Mouse (Mus musculus): ENCODE measurements around the gene Ryr1. TPM values are rescaled to one million over a fixed set of nuclear protein-coding genes. Genes with fewer than 3 reads are reported as not detected.
A peak's percentile ranks its signal among the peaks of the same experiment; 100 is the strongest.

Ryr1 gene
- polyA plus RNA-seq, 1 experiment = 0.09 TPM

DNA sequence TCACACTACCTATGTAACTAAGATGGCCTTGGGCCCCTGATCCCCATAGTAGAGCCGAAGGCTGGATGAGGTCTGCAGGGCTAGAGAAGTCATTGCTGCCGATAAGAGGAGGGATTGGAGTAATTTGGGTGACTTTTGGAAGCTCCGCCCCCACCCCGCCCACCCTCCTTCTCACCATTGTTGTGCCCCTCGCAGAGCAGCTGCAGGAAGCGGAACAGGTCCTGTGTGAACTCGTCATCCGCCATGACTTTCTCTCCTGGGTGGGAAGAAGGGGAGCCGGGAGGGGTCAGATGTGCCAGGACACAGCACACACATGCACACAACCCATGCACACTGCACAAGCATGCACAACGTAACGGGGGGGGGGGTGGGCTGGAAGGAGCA lies 81.3 kb downstream of the Ryr1 start:
- no peak for DNase-seq (ENCODE audit: low read depth, low spot score)
- 26% methylated on average over 11 of the region's 11 CpGs for WGBS

DNA sequence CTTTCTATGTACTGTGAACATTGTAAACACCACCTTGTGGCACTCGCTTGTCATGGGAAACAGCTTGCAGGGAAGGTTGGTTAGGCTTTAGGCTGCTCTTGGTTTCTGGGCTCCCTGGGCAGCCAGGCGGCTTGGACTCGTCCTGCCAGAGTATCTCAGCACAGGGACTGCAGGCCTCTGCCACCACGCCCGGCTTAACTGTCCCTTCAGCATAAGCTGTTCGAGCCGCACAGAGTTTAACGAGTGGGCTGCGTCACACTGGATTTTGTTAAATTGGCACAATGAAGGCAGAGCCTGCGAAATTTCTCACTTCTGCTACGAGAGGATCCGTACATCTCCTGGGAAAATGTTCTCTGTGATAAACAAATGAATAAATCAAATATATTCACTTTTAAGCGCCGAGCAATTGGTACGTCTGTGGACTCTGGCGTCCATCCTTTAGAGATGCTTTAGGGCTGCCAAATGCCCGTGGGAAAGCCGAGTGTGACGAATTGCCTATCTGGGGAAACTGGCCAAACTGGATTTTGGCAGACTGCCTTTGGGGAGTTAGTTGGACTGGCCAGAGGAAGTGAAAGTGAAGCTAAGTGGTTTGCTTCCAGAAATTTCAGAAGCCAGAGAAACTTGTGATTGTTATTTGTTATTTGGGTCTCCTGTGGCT lies 81.8 kb downstream of the Ryr1 start:
- no peak for DNase-seq (ENCODE audit: low read depth, low spot score)

DNA sequence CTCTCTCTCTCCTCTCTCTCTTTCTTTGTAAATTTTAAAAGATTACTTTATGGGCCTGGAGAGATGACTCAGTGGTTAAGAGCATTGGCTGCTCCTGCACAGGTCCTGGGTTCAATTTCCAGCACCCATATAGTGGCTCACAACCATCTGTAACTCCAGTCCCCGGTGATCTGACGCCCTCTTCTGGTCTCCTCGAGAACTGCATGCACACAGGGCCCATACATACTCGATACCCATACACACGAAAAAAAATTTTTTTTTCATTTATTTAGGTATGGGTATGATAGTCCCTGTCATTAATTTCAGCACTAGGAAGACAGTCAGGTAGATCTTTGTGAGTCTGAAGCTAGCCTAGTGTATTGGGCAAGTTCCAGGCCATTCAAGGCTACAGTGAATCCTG lies 83.8 kb downstream of the Ryr1 start:
- DNase-seq (ENCODE audit: low read depth, low spot score) = no peak
- WGBS = 77% methylated on average over 5 of the region's 5 CpGs

More for the DNA sequence above, 81.8 kb downstream of the Ryr1 start:
- 18% methylated on average over 19 of the region's 19 CpGs for WGBS

GRCm38 (mm10) chr7:29039985-29040661 lies 84.9 kb downstream of the Ryr1 start:
- 4% methylated on average over 26 of the region's 26 CpGs for WGBS
- no peak for DNase-seq (ENCODE audit: low read depth, low spot score)

GRCm38 (mm10) chr7:29039604-29039984 lies 85.4 kb downstream of the Ryr1 start:
- peak; percentile 69 for DNase-seq (ENCODE audit: low read depth, low spot score)
- WGBS = under 1% methylated on average over 11 of the region's 11 CpGs

DNA sequence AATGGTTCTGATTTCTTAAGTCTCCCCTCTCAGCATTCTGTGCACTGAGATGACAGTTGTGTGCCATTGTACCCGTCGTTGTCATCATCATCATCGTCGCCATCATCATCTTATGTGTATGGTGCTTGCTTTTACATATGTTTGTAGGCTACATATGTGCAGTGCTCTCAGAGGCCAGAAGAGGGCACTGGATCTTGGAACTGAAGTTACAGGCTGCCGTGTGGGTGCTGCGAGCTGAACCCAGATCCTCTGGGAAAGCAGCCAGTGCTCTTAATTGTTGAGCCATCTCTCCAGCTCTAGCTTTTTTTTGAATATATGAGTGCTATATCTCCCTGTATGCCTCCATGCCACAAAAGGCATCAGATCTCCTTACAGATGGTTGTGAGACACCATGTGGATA lies 87.7 kb downstream of the Ryr1 start:
- WGBS = 81% methylated on average over 6 of the region's 6 CpGs
- DNase-seq (ENCODE audit: low read depth, low spot score) = no peak

- 86% methylated on average over 5 of the region's 5 CpGs for WGBS
- no peak for DNase-seq (ENCODE audit: low read depth, low spot score)
These were observed 92.3 kb downstream of the Ryr1 start for GRCm38 (mm10) chr7:29032685-29033084.

- WGBS = 62% methylated on average over 10 of the region's 10 CpGs
- DNase-seq (ENCODE audit: low read depth, low spot score) = no peak
These were observed 93.3 kb downstream of the Ryr1 start for GRCm38 (mm10) chr7:29031641-29032040.

- 76% methylated on average over 14 of the region's 14 CpGs for WGBS
- no peak for DNase-seq (ENCODE audit: low read depth, low spot score)
These were observed 95.0 kb downstream of the Ryr1 start for GRCm38 (mm10) chr7:29029690-29030656.

- DNase-seq (ENCODE audit: low read depth, low spot score) = no peak
- WGBS = 87% methylated on average over 6 of the region's 6 CpGs
These were observed 96.2 kb downstream of the Ryr1 start for GRCm38 (mm10) chr7:29028761-29029160.

DNA sequence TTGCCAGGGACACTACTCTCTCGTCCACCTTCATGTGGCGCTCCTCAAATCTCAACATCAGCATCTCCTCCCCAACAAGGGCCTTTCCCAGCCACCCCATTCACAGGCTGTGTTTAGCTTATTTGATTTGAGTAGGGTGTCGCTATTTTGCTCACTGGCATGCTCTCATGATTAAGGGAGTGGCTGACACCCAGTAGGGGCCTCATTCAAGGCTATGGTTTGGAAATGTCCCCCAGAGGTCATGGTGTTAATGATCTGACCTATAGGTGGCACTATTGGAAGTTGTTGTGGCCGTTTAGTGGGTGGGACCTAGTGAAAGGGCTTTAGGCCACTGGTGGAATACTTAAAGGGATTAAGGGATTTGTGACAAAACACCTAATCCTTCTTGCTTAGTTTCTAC lies 98.2 kb downstream of the Ryr1 start:
- DNase-seq (ENCODE audit: low read depth, low spot score) = no peak
- WGBS = 72% methylated on average over 4 of the region's 4 CpGs

DNA sequence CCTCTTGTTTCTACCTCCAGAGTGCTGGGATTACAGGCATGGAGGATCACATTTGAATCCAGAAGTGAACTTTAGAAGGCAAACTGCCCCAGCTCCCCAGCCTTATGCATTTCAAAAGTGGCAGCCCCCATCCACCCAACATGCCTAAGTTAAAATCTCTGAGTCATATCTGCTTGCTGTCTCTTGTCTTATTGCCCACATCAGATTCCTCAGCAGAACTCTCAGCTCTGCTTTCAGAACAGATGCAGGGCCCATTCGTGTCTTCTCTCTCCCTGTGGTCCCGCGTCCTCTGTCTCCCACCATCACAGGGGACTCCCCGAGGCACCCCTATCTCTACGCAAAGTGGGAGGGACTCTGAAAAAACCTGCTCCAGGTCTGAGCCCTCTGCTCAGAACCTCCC lies 98.8 kb downstream of the Ryr1 start:
- 81% methylated on average over 5 of the region's 5 CpGs for WGBS

GRCm38 (mm10) chr7:29025566-29025965 lies 99.4 kb downstream of the Ryr1 start:
- WGBS = 59% methylated on average over 7 of the region's 7 CpGs
- DNase-seq (ENCODE audit: low read depth, low spot score) = no peak

More for the DNA sequence above, 98.8 kb downstream of the Ryr1 start:
- no peak for DNase-seq (ENCODE audit: low read depth, low spot score)

DNA sequence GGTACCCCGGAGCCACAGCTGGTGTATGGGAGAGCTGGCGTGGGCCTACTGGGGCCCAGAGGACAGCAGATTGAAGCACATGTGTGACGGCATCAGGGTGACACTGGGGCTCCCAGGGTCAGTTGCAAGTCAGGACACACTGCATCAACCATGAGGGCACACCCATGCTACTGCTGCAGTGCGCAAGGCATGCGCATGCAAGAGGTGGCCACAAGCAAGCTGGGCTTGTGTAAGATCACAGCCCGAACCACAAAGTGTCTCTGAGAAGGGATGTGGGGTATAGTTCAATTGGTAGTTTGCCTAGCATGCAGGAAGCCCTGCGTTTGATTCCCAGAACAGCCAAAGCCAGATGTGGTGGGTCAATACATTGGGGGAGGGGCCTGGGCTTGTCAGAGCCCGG lies 101.5 kb downstream of the Ryr1 start:
- DNase-seq (ENCODE audit: low read depth, low spot score) = no peak
- WGBS = 90% methylated on average over 8 of the region's 8 CpGs

DNA sequence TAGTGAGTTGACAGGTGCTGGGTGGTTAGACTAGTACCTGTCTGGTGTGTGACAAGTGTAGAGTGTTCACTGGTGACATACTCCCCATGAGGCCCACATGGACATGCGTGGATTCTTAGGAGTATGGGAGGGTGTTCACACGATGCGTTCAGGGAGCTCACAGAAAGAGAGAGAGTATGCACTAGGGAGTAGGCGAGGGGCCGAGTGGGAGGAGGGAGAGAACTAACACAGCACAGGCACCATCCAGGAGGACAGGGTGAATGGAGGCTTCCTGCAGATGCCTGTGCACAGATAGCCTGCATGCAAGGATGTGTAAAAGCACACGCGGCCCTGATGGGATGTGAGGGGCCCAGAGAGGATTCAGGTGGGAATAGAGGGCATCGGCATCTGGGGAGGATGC lies 102.5 kb downstream of the Ryr1 start:
- 91% methylated on average over 8 of the region's 8 CpGs for WGBS
- no peak for DNase-seq (ENCODE audit: low read depth, low spot score)

- WGBS = 5% methylated on average over 85 of the region's 88 CpGs
- no peak for DNase-seq (ENCODE audit: low read depth, low spot score)
These were observed 105.3 kb downstream of the Ryr1 start for GRCm38 (mm10) chr7:29019447-29020220.

DNA sequence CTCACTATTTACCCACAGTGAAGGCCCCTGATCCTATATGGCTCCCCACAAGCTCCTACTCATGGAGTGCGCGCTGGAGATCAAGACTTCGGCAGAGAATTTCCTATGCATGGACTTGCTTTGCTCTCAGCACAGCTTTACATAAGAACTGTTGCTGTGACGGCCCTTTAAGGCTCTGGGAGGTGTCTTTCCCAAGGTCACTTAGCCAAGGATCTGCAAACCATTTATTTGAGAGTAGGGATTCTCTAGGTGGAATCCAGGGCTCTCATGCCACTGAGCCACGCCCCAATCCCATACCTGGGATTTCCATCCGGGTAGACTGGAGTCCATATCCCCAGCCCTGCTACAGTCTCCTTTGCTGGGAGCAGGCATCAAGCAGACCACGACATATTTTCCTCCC lies 107.8 kb downstream of the Ryr1 start:
- 75% methylated on average over 7 of the region's 7 CpGs for WGBS
- DNase-seq (ENCODE audit: low read depth, low spot score) = no peak

DNA sequence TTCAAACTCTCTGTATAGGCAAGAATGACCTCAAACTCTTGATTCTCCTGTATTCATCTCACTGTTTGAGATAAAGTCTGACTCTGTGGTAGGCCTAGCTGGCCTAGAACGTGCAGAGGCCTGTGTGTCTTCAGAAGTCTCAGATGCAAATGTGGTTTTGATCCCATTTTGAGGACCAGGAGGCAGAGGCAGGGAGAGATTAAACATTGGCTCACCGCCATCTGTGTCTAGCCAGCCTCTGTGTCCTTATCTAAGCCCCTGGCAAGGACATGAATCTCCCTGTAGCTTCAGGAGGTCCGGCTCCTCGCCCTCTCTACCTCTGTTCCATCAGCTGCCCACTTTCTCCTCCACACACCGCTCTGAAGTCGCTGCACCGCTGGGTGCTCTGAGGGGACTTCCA lies 108.5 kb downstream of the Ryr1 start:
- no peak for DNase-seq (ENCODE audit: low read depth, low spot score)
- WGBS = 92% methylated on average over 7 of the region's 7 CpGs

GRCm38 (mm10) chr7:29014984-29015383 lies 110.0 kb downstream of the Ryr1 start:
- DNase-seq (ENCODE audit: low read depth, low spot score) = no peak
- WGBS = 91% methylated on average over 1 of the region's 1 CpGs

DNA sequence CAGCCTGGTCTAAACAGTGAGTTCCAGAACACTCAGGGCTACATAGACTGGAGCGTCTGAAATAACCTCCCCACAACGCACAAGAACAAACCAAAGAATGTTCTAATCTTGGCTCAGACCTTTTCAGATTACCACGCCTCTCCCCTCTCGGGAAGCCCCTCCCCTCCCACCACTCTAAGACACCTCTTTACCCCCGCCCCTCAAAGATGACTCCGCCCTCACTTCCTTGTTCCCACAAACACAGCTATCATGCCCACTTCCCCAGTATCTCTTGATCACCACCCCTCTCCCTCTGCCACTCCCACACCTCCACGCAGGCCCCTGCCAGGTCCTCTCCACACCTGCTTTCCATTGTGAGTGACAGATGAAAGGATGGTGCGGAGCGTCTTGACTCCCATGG lies 116.3 kb downstream of the Ryr1 start:
- WGBS = 54% methylated on average over 9 of the region's 9 CpGs
- DNase-seq (ENCODE audit: low read depth, low spot score) = no peak
